Mouse (Mus musculus): ENCODE results near the gene Cdh22. TPM values are rescaled to one million over a fixed set of nuclear protein-coding genes. Genes with fewer than 3 reads are reported as not detected.

Gene Cdh22
- polyA plus RNA-seq, 1 experiment from 2014 or later, result 0.79 TPM

- peaks cover 69% of the 10 kb centered on the region for H3K27me3 ChIP-seq
Measured at GRCm38 (mm10) chr2:165263861-165264260, 29.2 kb upstream of the Cdh22 start.

DNA sequence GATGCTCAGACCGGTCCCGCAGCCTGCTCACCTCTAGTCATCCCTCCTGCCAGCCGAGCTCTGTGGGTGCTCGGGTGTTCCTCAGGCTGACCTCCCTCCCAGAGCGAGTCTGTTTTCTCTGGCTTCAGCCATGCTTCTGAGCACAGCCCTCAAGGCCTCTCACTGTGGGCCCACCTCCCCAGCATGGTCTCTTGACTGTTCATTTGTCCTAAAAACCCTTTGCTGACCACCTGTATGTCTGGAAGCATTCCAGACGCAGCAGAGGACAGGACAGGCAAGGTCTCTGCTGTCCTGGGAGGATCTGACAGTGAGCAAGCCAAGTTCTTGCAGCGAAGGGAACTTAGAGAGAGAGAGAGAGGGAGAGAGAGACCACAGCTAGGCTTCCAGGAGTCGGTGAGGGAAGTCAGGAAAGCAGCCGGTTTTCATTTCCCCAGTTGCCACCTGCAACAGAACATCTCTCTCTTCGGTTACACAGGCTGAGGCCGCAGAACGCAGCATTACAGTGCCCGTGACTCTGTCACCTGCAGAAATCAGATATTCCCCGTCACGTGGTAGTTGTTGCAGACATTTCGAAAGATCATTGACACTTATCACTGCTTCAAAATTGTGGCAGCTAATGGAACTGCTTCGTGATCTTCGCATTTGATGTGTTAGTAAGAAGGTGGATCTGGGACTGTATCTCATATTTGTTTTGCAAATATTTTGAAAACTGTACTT, 27.8 kb upstream of the Cdh22 start:
- Histone ChIP-seq H3K27me3 (peaks cover 72% of the 10 kb centered on the region), H3K27ac (no peak overlapping the region), H3K4me2 (replicated peaks) (no peak overlapping the region), H3K4me1 (no peaks in the 10 kb centered on the region), H3K9me3 (no peaks in the 10 kb centered on the region), H3K36me3 (no peaks in the 10 kb centered on the region), H3K4me3 (no peak overlapping the region), H3K9ac (no peak overlapping the region)
- 52% methylated on average over 18 of the region's 18 CpGs for WGBS
- ATAC-seq (ENCODE audit: low FRiP score, low read depth), result no peak

More at GRCm38 (mm10) chr2:165263861-165264260, 29.2 kb upstream of the Cdh22 start:
- H3K4me2 ChIP-seq (replicated peaks), result no peak overlapping the region
- WGBS, result 68% methylated on average over 7 of the region's 7 CpGs
- no peaks in the 10 kb centered on the region for H3K9me3 ChIP-seq
- no peak for ATAC-seq (ENCODE audit: low FRiP score, low read depth)
- H3K4me3 ChIP-seq, result no peak overlapping the region
- no peaks in the 10 kb centered on the region for H3K36me3 ChIP-seq
- H3K4me1 ChIP-seq, result no peaks in the 10 kb centered on the region
- no peak overlapping the region for H3K9ac ChIP-seq
- H3K27ac ChIP-seq, result no peak overlapping the region

- Histone ChIP-seq H3K4me2 (replicated peaks) (no peak overlapping the region), H3K27me3 (peaks cover 78% of the 10 kb centered on the region), H3K9ac (no peak overlapping the region), H3K9me3 (no peaks in the 10 kb centered on the region), H3K4me1 (no peaks in the 10 kb centered on the region), H3K4me3 (no peak overlapping the region), H3K27ac (no peak overlapping the region), H3K36me3 (no peaks in the 10 kb centered on the region)
- 73% methylated on average over 8 of the region's 8 CpGs for WGBS
- no peak for ATAC-seq (ENCODE audit: low FRiP score, low read depth)
Measured at GRCm38 (mm10) chr2:165259859-165260258, 25.2 kb upstream of the Cdh22 start.

DNA sequence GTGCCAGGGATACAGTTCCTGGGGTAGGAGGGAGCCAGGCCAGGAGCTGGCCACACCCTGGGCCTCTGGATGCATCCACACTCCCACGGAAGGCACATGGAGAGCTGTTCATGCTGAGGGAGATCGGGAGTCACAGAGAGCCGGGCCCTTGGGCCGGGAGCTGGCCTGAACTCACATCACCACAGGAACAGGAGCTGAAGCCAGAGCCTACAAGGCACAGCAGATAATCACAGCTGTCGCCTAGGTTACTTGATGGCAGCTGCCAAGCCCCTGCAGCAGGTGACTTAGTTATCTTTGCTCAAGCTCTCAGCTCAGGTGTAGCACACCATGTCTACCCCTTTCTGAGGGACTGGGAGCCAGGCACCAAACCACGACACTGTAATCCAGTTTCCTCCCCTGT, 23.7 kb upstream of the Cdh22 start:
- Histone ChIP-seq H3K9ac (no peak overlapping the region), H3K4me3 (no peak overlapping the region), H3K9me3 (no peaks in the 10 kb centered on the region), H3K4me2 (replicated peaks) (no peak overlapping the region), H3K4me1 (no peaks in the 10 kb centered on the region), H3K27ac (no peak overlapping the region), H3K27me3 (peaks cover 84% of the 10 kb centered on the region), H3K36me3 (no peaks in the 10 kb centered on the region)
- WGBS, result 81% methylated on average over 6 of the region's 6 CpGs
- no peak for ATAC-seq (ENCODE audit: low FRiP score, low read depth)

DNA sequence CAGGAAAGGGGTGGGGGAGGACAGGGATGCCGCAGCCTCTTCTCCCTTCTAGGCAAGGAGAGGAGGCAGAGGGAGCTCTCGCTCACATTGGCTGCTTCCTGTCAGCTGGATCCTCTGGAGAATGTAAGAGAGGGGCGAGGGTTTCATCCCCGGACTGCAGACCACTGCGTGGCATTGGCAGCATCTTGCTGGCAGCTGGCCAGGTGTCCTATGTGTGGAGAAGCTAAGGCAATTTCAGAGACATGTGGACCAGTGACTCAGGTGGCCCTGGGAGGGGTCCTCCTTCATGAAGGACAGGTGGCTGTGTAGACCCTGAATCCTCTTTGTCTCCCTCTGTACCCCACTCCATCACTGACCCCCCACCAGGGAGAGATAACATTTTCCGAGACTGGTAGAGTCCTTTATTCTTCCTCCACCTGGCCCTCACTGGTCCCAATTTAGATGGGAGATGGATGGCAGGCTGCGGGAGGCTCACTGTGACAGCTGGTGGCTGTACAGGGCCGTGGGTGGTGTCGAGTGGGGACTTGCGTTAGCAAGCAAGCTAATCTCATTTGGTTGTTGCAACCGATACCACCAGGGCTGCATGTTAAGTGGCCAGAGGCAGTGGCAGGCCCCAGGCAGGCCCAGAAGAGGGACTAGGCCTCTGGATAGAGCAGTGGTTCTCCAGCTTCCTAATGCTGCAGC, 22.6 kb upstream of the Cdh22 start:
- WGBS, result 59% methylated on average over 11 of the region's 11 CpGs
- peaks cover 89% of the 10 kb centered on the region for H3K27me3 ChIP-seq

GRCm38 (mm10) chr2:165256213-165256612, 21.6 kb upstream of the Cdh22 start:
- H3K4me2 ChIP-seq (replicated peaks), result no peak overlapping the region
- H3K9me3 ChIP-seq, result no peaks in the 10 kb centered on the region
- no peaks in the 10 kb centered on the region for H3K4me1 ChIP-seq
- no peak overlapping the region for H3K4me3 ChIP-seq
- no peaks in the 10 kb centered on the region for H3K36me3 ChIP-seq
- peaks cover 88% of the 10 kb centered on the region for H3K27me3 ChIP-seq
- no peak overlapping the region for H3K9ac ChIP-seq
- H3K27ac ChIP-seq, result no peak overlapping the region
- 66% methylated on average over 10 of the region's 10 CpGs for WGBS
- ATAC-seq (ENCODE audit: low FRiP score, low read depth), result no peak

More for the DNA sequence above, 22.6 kb upstream of the Cdh22 start:
- H3K36me3 ChIP-seq, result no peaks in the 10 kb centered on the region
- no peak overlapping the region for H3K9ac ChIP-seq
- H3K27ac ChIP-seq, result no peak overlapping the region
- no peaks in the 10 kb centered on the region for H3K9me3 ChIP-seq
- H3K4me1 ChIP-seq, result no peaks in the 10 kb centered on the region
- H3K4me2 ChIP-seq (replicated peaks), result no peak overlapping the region
- no peak overlapping the region for H3K4me3 ChIP-seq
- no peak for ATAC-seq (ENCODE audit: low FRiP score, low read depth)

- Histone ChIP-seq H3K27ac (no peak overlapping the region), H3K36me3 (no peaks in the 10 kb centered on the region), H3K4me2 (replicated peaks) (no peak overlapping the region), H3K4me3 (no peak overlapping the region), H3K27me3 (peaks cover 82% of the 10 kb centered on the region), H3K9ac (no peak overlapping the region), H3K4me1 (no peaks in the 10 kb centered on the region), H3K9me3 (no peaks in the 10 kb centered on the region)
- WGBS, result 6% methylated on average over 10 of the region's 10 CpGs
- ATAC-seq (ENCODE audit: low FRiP score, low read depth), result no peak
Measured at GRCm38 (mm10) chr2:165253867-165254266, 19.2 kb upstream of the Cdh22 start.

GRCm38 (mm10) chr2:165253269-165253668, 18.6 kb upstream of the Cdh22 start:
- no peak overlapping the region for H3K27ac ChIP-seq
- no peak overlapping the region for H3K4me3 ChIP-seq
- H3K27me3 ChIP-seq, result peaks cover 80% of the 10 kb centered on the region
- no peak overlapping the region for H3K9ac ChIP-seq
- H3K4me2 ChIP-seq (replicated peaks), result no peak overlapping the region
- no peaks in the 10 kb centered on the region for H3K36me3 ChIP-seq
- ATAC-seq (ENCODE audit: low FRiP score, low read depth), result no peak
- WGBS, result 72% methylated on average over 8 of the region's 8 CpGs
- H3K9me3 ChIP-seq, result no peaks in the 10 kb centered on the region
- no peaks in the 10 kb centered on the region for H3K4me1 ChIP-seq

DNA sequence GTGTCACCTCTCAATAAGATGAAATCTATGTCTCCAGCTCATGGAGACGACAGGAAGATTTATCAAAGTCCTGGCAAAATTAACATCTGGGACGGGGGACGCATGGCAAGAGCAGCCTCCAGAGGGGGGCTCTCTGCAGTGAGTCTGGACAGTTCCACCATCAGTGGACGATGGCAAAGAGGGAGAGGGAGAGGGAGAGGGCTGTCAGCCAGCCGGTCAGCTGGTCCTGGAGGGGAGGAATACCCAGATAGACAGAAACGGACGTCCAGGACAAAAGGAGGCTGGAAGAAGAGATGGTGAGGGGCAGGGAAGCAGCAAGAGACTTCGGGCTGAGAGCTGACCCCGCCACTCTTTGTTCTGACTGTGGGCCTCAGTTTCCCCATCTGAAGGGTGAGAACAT, 18.1 kb upstream of the Cdh22 start:
- H3K4me2 ChIP-seq (replicated peaks), result no peak overlapping the region
- H3K9ac ChIP-seq, result no peak overlapping the region
- H3K4me1 ChIP-seq, result no peaks in the 10 kb centered on the region
- no peaks in the 10 kb centered on the region for H3K9me3 ChIP-seq
- 54% methylated on average over 9 of the region's 9 CpGs for WGBS
- H3K36me3 ChIP-seq, result no peaks in the 10 kb centered on the region
- no peak overlapping the region for H3K27ac ChIP-seq
- no peak for ATAC-seq (ENCODE audit: low FRiP score, low read depth)
- H3K27me3 ChIP-seq, result peaks cover 80% of the 10 kb centered on the region
- no peak overlapping the region for H3K4me3 ChIP-seq

DNA sequence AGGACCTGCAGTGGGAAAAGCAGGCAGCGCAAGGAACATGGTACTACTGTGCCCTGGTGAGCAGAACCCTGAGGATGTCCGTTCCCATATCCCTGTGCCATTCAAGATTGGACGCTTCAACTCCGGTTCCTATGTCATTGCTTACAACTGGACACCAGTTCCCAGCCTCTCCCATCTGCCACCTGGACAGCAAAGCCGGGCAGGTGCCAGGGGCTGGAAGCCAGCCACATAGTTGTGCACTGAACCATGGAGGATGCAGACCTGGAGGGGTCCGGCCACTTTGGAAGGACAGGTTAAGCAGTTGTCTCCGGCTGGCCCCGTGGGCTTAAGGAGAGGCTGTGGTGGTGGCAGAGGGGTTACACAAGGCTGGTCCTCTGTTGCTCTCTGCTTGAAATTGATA, 17.7 kb upstream of the Cdh22 start:
- Histone ChIP-seq H3K27ac (no peak overlapping the region), H3K9ac (no peak overlapping the region), H3K36me3 (no peaks in the 10 kb centered on the region), H3K27me3 (peaks cover 81% of the 10 kb centered on the region), H3K9me3 (no peaks in the 10 kb centered on the region), H3K4me2 (replicated peaks) (no peak overlapping the region), H3K4me3 (no peak overlapping the region), H3K4me1 (no peaks in the 10 kb centered on the region)
- ATAC-seq (ENCODE audit: low FRiP score, low read depth), result no peak
- 80% methylated on average over 8 of the region's 8 CpGs for WGBS

GRCm38 (mm10) chr2:165250903-165251302, 16.2 kb upstream of the Cdh22 start:
- no peak overlapping the region for H3K27ac ChIP-seq
- H3K36me3 ChIP-seq, result no peaks in the 10 kb centered on the region
- no peak overlapping the region for H3K4me2 ChIP-seq (replicated peaks)
- no peaks in the 10 kb centered on the region for H3K9me3 ChIP-seq
- H3K9ac ChIP-seq, result no peak overlapping the region
- H3K4me3 ChIP-seq, result no peak overlapping the region
- peaks cover 80% of the 10 kb centered on the region for H3K27me3 ChIP-seq
- no peak for ATAC-seq (ENCODE audit: low FRiP score, low read depth)
- 18% methylated on average over 1 of the region's 1 CpGs for WGBS
- H3K4me1 ChIP-seq, result no peaks in the 10 kb centered on the region

DNA sequence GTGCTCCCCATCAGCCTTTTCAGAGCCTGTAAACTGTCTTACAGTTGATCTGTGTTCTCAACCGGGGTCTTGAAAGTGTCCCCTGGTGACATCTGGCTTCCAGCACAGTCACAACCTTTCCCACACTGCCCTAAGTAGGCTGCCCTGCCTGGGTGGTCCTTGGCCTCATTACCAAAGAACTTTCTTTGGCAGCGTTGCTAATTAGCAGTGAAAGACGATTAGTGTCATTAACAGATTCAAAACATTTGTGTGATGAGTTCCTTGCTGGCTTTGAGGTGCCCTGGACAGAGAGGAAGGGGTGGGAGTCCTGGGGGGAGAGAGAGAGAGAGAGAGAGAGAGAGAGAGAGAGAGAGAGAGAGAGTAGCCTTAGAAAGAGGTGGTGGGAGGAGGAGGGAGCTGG, 14.3 kb upstream of the Cdh22 start:
- Histone ChIP-seq H3K9me3 (no peaks in the 10 kb centered on the region), H3K27me3 (peaks cover 81% of the 10 kb centered on the region), H3K4me3 (no peak overlapping the region), H3K4me1 (no peaks in the 10 kb centered on the region), H3K4me2 (replicated peaks) (no peak overlapping the region), H3K27ac (no peak overlapping the region), H3K9ac (no peak overlapping the region), H3K36me3 (no peaks in the 10 kb centered on the region)
- WGBS, result 9% methylated on average over 3 of the region's 3 CpGs
- ATAC-seq (ENCODE audit: low FRiP score, low read depth), result no peak

DNA sequence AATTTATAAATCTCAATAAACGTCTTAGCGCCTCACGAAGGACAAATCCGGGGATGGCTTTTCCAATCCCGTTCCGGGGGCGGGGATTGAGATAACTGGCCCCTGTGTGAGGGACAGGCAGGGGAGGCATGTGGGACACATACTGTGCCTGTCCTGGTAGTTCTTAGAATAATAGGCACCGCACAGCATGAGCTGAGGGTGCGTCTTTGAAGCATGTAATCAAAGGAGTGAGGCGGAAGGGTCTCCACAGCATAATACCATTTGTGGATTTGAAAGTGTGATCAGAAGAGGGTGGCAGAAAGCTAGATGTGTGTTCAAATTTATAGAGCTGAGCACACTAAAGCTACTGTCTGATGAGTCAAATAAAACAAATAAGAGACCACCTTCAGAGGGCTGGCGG, 11.7 kb upstream of the Cdh22 start:
- H3K36me3 ChIP-seq, result no peaks in the 10 kb centered on the region
- peaks cover 82% of the 10 kb centered on the region for H3K27me3 ChIP-seq
- WGBS, result 12% methylated on average over 11 of the region's 11 CpGs
- H3K9ac ChIP-seq, result no peak overlapping the region
- no peak overlapping the region for H3K4me2 ChIP-seq (replicated peaks)
- H3K9me3 ChIP-seq, result no peaks in the 10 kb centered on the region
- H3K4me1 ChIP-seq, result peaks cover 13% of the 10 kb centered on the region; the same call in 1 of the 2 replicates
- H3K4me3 ChIP-seq, result no peak overlapping the region
- no peak overlapping the region for H3K27ac ChIP-seq
- ATAC-seq (ENCODE audit: low FRiP score, low read depth), result no peak

All from limb, embryonic 13.5 days (tissue).